Mouse (Mus musculus): ENCODE data around the gene Kcng1. TPM values are rescaled to one million over a fixed set of nuclear protein-coding genes. Genes with fewer than 3 reads are reported as not detected.
A peak's percentile ranks its signal among the peaks of the same experiment; 100 is the strongest.

Gene Kcng1
- polyA plus RNA-seq, 1 experiment = 0.35 TPM

GRCm38 (mm10) chr2:168268033-168268432 lies 13.5 kb downstream of the Kcng1 start:
- no peak for DNase-seq (ENCODE audit: low read depth, low spot score)
- WGBS = 24% methylated on average over 7 of the region's 7 CpGs

GRCm38 (mm10) chr2:168260900-168261299 lies 20.6 kb downstream of the Kcng1 start:
- 84% methylated on average over 10 of the region's 10 CpGs for WGBS
- DNase-seq (ENCODE audit: low read depth, low spot score) = no peak

GRCm38 (mm10) chr2:168260124-168260523 lies 21.4 kb downstream of the Kcng1 start:
- no peak for DNase-seq (ENCODE audit: low read depth, low spot score)
- 68% methylated on average over 3 of the region's 3 CpGs for WGBS

GRCm38 (mm10) chr2:168259046-168259445 lies 22.5 kb downstream of the Kcng1 start:
- WGBS = 82% methylated on average over 8 of the region's 8 CpGs
- DNase-seq (ENCODE audit: low read depth, low spot score) = no peak

- DNase-seq (ENCODE audit: low read depth, low spot score) = no peak
- WGBS = 89% methylated on average over 4 of the region's 4 CpGs
Measured at GRCm38 (mm10) chr2:168257188-168257587, 24.3 kb downstream of the Kcng1 start.

- 31% methylated on average over 3 of the region's 3 CpGs for WGBS
- DNase-seq (ENCODE audit: low read depth, low spot score) = no peak
Measured at GRCm38 (mm10) chr2:168256506-168256905, 25.0 kb downstream of the Kcng1 start.

GRCm38 (mm10) chr2:168253822-168254221 lies 27.7 kb downstream of the Kcng1 start:
- DNase-seq (ENCODE audit: low read depth, low spot score) = no peak
- WGBS = 41% methylated on average over 7 of the region's 7 CpGs

GRCm38 (mm10) chr2:168252639-168253292 lies 28.8 kb downstream of the Kcng1 start:
- DNase-seq (ENCODE audit: low read depth, low spot score) = no peak
- WGBS = 17% methylated on average over 16 of the region's 16 CpGs

- peak; percentile 77 for DNase-seq (ENCODE audit: low read depth, low spot score)
- WGBS = 17% methylated on average over 8 of the region's 8 CpGs
Measured at GRCm38 (mm10) chr2:168250270-168250669, 31.3 kb downstream of the Kcng1 start.

GRCm38 (mm10) chr2:168248856-168249245 lies 32.7 kb downstream of the Kcng1 start:
- DNase-seq (ENCODE audit: low read depth, low spot score) = no peak
- WGBS = 36% methylated on average over 2 of the region's 2 CpGs

- 74% methylated on average over 8 of the region's 8 CpGs for WGBS
Measured at GRCm38 (mm10) chr2:168248167-168248855, 33.2 kb downstream of the Kcng1 start.

GRCm38 (mm10) chr2:168245571-168245970 lies 36.0 kb downstream of the Kcng1 start:
- no peak for DNase-seq (ENCODE audit: low read depth, low spot score)
- 47% methylated on average over 8 of the region's 8 CpGs for WGBS

More at GRCm38 (mm10) chr2:168248167-168248855, 33.2 kb downstream of the Kcng1 start:
- DNase-seq (ENCODE audit: low read depth, low spot score) = no peak

GRCm38 (mm10) chr2:168243278-168243677 lies 38.3 kb downstream of the Kcng1 start:
- DNase-seq (ENCODE audit: low read depth, low spot score) = no peak
- 74% methylated on average over 4 of the region's 4 CpGs for WGBS

- no peak for DNase-seq (ENCODE audit: low read depth, low spot score)
Measured at GRCm38 (mm10) chr2:168242841-168243240, 38.7 kb downstream of the Kcng1 start.

- DNase-seq (ENCODE audit: low read depth, low spot score) = no peak
- WGBS = 87% methylated on average over 4 of the region's 4 CpGs
Measured at GRCm38 (mm10) chr2:168238335-168238734, 43.2 kb downstream of the Kcng1 start.

GRCm38 (mm10) chr2:168233286-168233685 lies 48.2 kb downstream of the Kcng1 start:
- DNase-seq (ENCODE audit: low read depth, low spot score) = no peak
- 54% methylated on average over 5 of the region's 5 CpGs for WGBS

GRCm38 (mm10) chr2:168231471-168231829 lies 50.1 kb downstream of the Kcng1 start:
- 53% methylated on average over 33 of the region's 33 CpGs for WGBS
- no peak for DNase-seq (ENCODE audit: low read depth, low spot score)

GRCm38 (mm10) chr2:168230773-168231470 lies 50.6 kb downstream of the Kcng1 start:
- WGBS = 2% methylated on average over 105 of the region's 105 CpGs
- no peak for DNase-seq (ENCODE audit: low read depth, low spot score)

- no peak for DNase-seq (ENCODE audit: low read depth, low spot score)
- under 1% methylated on average over 72 of the region's 73 CpGs for WGBS
Measured at GRCm38 (mm10) chr2:168230026-168230728, 51.4 kb downstream of the Kcng1 start, which contains the start of the genes Gm20716, Dpm1 and Mocs3. Gene Gm20716 (minus strand): TSS chr2:168230364. Gene Dpm1 (minus strand): TSS chr2:168230591. Gene Mocs3 (plus strand): TSS chr2:168230622.
